Mouse (Mus musculus) heart, adult 2 months (tissue): Measurements from ENCODE around the gene Sept7. TPM values are rescaled to one million over a fixed set of nuclear protein-coding genes. Genes with fewer than 3 reads are reported as not detected.

Experiments used
- DNase-seq, 2 experiments: peaks; one replicate each; pipeline ENCODE4 v3.0.0; 2021
- H3K27ac ChIP-seq: fragments of 200-600 bp; 2 replicates; pipeline ENCODE4 v1.8.1; 2022
- H3K27me3 ChIP-seq: fragments of 200-500 bp; 2 replicates; pipeline ENCODE4 v1.6.1; 2012; ENCODE audit warnings: mild to moderate bottlenecking, low read length, inconsistent platforms, mixed read lengths; ENCODE audit not compliant: control insufficient read depth, insufficient read depth
- H3K36me3 ChIP-seq: fragments of 200-500 bp; 2 replicates; pipeline ENCODE4 v1.6.1; 2012; ENCODE audit warnings: low read length, inconsistent platforms; ENCODE audit not compliant: control insufficient read depth, insufficient read depth
- H3K4me1 ChIP-seq: fragments of 200-500 bp; 2 replicates; pipeline ENCODE4 v1.6.1; 2011; ENCODE audit warnings: low read length; ENCODE audit not compliant: control insufficient read depth, insufficient read depth
- H3K4me3 ChIP-seq: fragments of 200-600 bp; 2 replicates; pipeline ENCODE4 v1.8.1; 2022
- H3K79me2 ChIP-seq: fragments of 200-500 bp; replicated peaks from 2 replicates; pipeline ENCODE4 v1.6.1; 2012; ENCODE audit warnings: mild to moderate bottlenecking, inconsistent platforms, low read length, moderate library complexity, mixed read lengths; ENCODE audit not compliant: control insufficient read depth, insufficient read depth
- H3K9ac ChIP-seq: fragments of 200-500 bp; 2 replicates; pipeline ENCODE4 v1.6.1; 2012; ENCODE audit warnings: low read depth, mild to moderate bottlenecking, control low read depth, inconsistent platforms, low read length, mixed read lengths
- CTCF ChIP-seq: fragments of 200-600 bp; IDR thresholded peaks from 2 replicates; pipeline ENCODE4 v1.8.1; 2022; ENCODE audit warnings: antibody characterized with exemption, mild to moderate bottlenecking, moderate library complexity
- EP300 ChIP-seq: fragments of 200-500 bp; IDR thresholded peaks from 2 replicates; pipeline ENCODE4 v1.6.1; 2011; ENCODE audit warnings: low read depth, low read length, control low read depth; ENCODE audit not compliant: insufficient read depth
- POLR2A ChIP-seq: fragments of 200-500 bp; IDR thresholded peaks from 2 replicates; pipeline ENCODE4 v1.6.1; 2011; ENCODE audit warnings: mild to moderate bottlenecking, low read depth, low read length, control low read depth; ENCODE audit not compliant: insufficient read depth
- WGBS: fragments of 180-500 bp; shearing (Covaris S2); methylation state at CpG from one replicate; pipeline ENCODE4 v1.1.7; 2018; 5-methylcytosine and 5-hydroxymethylcytosine counted together
- intact Hi-C: fragments of 180-260 bp; cut with DNase I; formaldehyde crosslinking; loops from one replicate; pipeline ENCODE4 v1.15.1; 2025
- polyA plus RNA-seq: library from polyadenylated mRNA; depleted of rRNA; stranded (reverse); fragments of >200 nt; gene quantifications from 2 replicates; pipeline ENCODE4 v1.2.3, GENCODE M21; 2012
- total RNA-seq, 2 experiments: library from RNA; stranded (reverse); gene quantifications; 2 replicates each; pipeline ENCODE4 v1.2.3; 2021

The Sept7 gene
- total and polyA plus RNA-seq, 3 experiments: 15.9 to 111 (median 109) TPM

DNA sequence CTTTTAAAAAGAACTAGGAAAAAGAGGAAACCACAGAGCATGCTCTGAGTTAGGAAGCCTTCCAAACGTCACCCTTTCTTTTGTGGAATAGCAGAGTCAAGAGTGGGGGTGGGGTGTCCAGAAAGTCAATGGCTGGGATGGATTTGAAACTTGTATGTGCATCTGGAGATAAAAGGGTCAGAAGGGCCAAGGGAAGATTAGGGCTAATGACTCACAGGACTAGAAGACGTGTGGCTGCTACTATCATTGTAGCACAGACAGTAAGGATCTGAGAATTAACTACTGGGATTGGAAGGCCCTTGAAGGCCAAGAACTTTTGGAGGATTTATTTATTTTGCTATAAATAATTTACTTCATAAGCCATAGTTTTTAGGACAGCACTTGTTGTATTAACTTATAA, 36.0 kb upstream of the Sept7 start:
- no peak overlapping the region for H3K4me3 ChIP-seq
- TF ChIP-seq EP300: no peak
- TF ChIP-seq POLR2A: no peak
- TF ChIP-seq CTCF: no peak
- DNase-seq: no peak
- H3K27ac ChIP-seq: peak overlapping the region; percentile 20; the same call in 1 of the 2 replicates
- H3K79me2 ChIP-seq: no peaks in the 10 kb centered on the region
- WGBS: 49% methylated on average over 2 of the region's 2 CpGs
- no peak overlapping the region for H3K9ac ChIP-seq
- intact Hi-C loops: no loop called here
- H3K4me1 ChIP-seq: peaks cover 1% of the 10 kb centered on the region; the same call in 1 of the 2 replicates
- peaks cover 2% of the 10 kb centered on the region; the same call in 1 of the 2 replicates for H3K36me3 ChIP-seq
- H3K27me3 ChIP-seq: no peaks in the 10 kb centered on the region

DNA sequence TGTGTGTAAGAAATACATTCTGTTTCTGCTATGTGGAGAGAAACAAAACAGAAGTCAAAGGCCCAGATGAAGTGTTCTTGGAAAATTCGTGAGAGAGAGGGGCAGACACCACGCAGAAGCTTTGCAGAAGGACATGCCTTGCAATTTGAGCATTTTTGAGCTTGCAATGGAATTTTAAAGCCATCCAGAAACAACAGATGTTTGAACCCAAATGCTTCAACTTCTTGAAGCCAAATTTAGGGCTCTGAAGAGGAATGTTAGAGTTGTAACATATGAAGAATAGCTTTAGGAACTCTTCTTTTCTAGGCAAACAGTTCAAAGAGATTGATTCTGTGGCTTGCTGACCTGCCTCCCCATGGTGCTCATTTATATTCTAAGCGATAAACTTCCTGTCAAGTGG, 33.3 kb upstream of the Sept7 start:
- intact Hi-C loops: no loop called here
- Histone ChIP-seq H3K79me2 (no peaks in the 10 kb centered on the region), H3K9ac (no peak overlapping the region), H3K4me3 (no peak overlapping the region), H3K4me1 (peaks cover 1% of the 10 kb centered on the region; the same call in 1 of the 2 replicates), H3K36me3 (0 out of 2 replicates have a peak, but pooled peaks cover 2% of the 10 kb centered on the region), H3K27me3 (no peaks in the 10 kb centered on the region), H3K27ac (peak overlapping the region; percentile 19)
- TF ChIP-seq POLR2A (no peak), CTCF (no peak), EP300 (no peak)
- DNase-seq: no peak
- 64% methylated on average over 3 of the region's 3 CpGs for whole genome bisulfite sequencing

DNA sequence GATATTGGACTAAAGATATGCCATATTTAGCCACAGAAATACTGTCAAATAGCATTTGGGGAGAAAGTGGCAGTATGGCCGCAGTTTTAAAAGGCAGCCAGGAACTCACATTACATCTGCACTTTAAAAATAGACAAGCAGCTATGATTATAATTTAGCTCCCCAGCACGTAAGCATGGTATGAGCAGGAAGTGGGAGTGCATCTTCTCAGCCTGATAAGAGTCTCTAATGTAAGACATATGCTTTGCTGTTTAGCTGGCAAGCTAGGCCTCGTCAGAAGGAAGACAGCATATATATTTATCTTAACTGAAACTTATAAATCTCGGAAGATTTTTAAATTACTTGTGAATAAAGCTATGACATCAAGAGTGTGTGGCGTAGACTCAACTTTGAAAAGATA, 32.4 kb upstream of the Sept7 start:
- Histone ChIP-seq H3K27me3 (no peaks in the 10 kb centered on the region), H3K79me2 (no peaks in the 10 kb centered on the region), H3K4me3 (no peak overlapping the region), H3K27ac (peak overlapping the region; percentile 19), H3K36me3 (0 out of 2 replicates have a peak, but pooled peaks cover 2% of the 10 kb centered on the region), H3K4me1 (peaks cover 1% of the 10 kb centered on the region; the same call in 1 of the 2 replicates), H3K9ac (no peak overlapping the region)
- intact Hi-C loops: no loop called here
- TF ChIP-seq EP300: no peak
- TF ChIP-seq POLR2A: no peak
- no peak for TF ChIP-seq CTCF
- no peak for DNase-seq
- WGBS: 34% methylated on average over 5 of the region's 5 CpGs

DNA sequence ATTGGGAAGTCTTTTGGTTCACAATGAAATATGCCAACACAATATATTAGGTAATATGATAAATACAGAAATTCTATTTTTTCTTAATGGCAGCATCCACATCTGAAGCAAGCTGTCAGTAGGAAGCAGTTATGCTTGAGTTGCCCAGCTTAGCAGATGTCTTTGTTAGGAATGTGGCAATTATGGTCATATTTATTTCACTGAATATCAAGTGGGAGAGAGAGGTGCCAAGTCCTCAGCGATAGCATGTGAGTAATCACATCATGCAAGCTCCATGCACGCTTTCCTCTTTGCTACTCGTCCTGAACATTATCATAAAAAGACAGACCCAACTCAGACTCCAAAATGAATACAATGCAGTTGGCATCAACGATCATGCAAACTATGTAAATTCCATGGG, 27.3 kb upstream of the Sept7 start:
- no peak for DNase-seq
- Histone ChIP-seq H3K9ac (no peak overlapping the region), H3K27me3 (no peaks in the 10 kb centered on the region), H3K27ac (no peak overlapping the region), H3K79me2 (no peaks in the 10 kb centered on the region), H3K4me3 (no peak overlapping the region), H3K4me1 (peaks cover 1% of the 10 kb centered on the region; the same call in 1 of the 2 replicates), H3K36me3 (no peaks in the 10 kb centered on the region)
- 72% methylated on average over 4 of the region's 4 CpGs for WGBS
- TF ChIP-seq CTCF: no peak
- TF ChIP-seq POLR2A: no peak
- no peak for TF ChIP-seq EP300
- intact Hi-C loops: no loop called here

DNA sequence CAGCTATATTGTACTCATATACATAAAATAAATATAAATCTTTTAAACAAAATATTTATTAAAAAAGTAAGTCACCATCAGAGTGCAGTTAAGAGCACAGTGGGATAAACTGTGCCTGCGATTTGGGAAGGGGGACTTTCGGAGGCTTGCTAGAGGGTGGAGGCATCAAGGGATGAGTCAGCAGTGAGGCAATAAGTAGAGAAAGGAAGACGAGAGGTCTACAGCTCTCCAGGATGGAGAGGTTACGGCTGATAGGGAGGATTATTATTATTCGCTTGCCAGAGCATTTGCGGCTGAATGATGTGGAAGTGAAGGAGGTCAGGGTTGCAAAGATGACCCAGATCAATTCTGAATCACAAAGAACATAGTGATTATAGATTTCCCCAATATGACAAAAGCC, 22.5 kb upstream of the Sept7 start:
- Histone ChIP-seq H3K27ac (no peak overlapping the region), H3K4me3 (no peak overlapping the region), H3K79me2 (no peaks in the 10 kb centered on the region), H3K4me1 (no peaks in the 10 kb centered on the region), H3K27me3 (no peaks in the 10 kb centered on the region), H3K36me3 (no peaks in the 10 kb centered on the region), H3K9ac (no peak overlapping the region)
- TF ChIP-seq POLR2A: no peak
- TF ChIP-seq EP300: no peak
- no peak for TF ChIP-seq CTCF
- intact Hi-C loops: no loop called here
- 80% methylated on average over 6 of the region's 6 CpGs for WGBS
- no peak for DNase-seq

DNA sequence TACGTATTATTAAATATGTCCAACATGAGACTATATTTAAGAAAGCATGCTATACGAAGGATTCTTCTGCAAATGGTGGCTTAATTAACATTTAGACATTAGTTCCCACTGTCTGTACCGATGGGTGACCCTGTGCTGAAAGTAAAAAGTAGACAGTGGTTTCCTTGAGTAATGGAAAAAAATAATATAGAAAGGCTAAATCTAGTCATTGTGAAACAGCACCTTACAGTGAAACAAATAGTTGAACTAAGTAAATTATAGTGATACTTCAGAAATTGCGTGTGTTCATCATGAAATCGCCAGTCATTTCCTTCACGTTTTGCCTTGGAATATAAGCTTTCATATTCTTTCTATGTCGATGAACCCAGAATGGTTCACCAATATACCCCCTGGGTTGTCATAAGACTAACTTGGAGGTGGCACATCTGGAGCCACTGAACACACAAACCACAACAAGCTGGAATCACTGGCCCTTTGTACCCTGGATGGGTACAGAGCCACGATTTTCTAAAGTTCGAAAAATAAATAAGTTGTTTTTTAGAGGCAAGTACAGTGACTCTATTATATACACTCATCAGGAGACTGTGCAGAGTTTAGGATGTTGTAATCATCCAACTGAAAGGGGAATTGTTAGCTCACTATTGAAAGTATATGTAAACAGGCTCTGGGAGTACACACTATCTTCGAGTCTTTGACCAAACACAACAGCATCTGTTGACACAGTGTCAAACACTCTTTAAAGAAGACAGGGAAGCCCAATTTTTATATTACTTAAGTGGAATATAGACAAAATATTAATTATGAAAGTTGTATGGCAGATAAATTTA, 21.8 kb upstream of the Sept7 start:
- Histone ChIP-seq H3K4me1 (no peaks in the 10 kb centered on the region), H3K27ac (no peak overlapping the region), H3K79me2 (no peaks in the 10 kb centered on the region), H3K4me3 (no peak overlapping the region), H3K36me3 (no peaks in the 10 kb centered on the region), H3K27me3 (no peaks in the 10 kb centered on the region), H3K9ac (no peak overlapping the region)
- 85% methylated on average over 10 of the region's 10 CpGs for WGBS
- TF ChIP-seq POLR2A (no peak), CTCF (no peak), EP300 (no peak)
- intact Hi-C loops: no loop called here
- no peak for DNase-seq
